Mouse (Mus musculus) embryo, embryonic 9.5 days (tissue): ENCODE results near the gene Pls1.

Experiments
- DNase-seq: peaks from one replicate; pipeline ENCODE4 v3.0.0-alpha.2; 2017; ENCODE audit errors: extremely low spot score

Pls1 gene

GRCm38 (mm10) chr9:95803783-95804182 lies 41.3 kb downstream of the Pls1 start:
- no peak for DNase-seq

GRCm38 (mm10) chr9:95801610-95802451 lies 43.3 kb downstream of the Pls1 start:
- no peak for DNase-seq

GRCm38 (mm10) chr9:95796323-95796722 lies 48.8 kb downstream of the Pls1 start:
- no peak for DNase-seq

- no peak for DNase-seq
These were observed 49.3 kb downstream of the Pls1 start for GRCm38 (mm10) chr9:95795844-95796243.

- DNase-seq: no peak
These were observed 49.9 kb downstream of the Pls1 start for GRCm38 (mm10) chr9:95795077-95795784.

- no peak for DNase-seq
These were observed 50.9 kb downstream of the Pls1 start for GRCm38 (mm10) chr9:95793986-95794744.

- DNase-seq: no peak
These were observed 60.1 kb downstream of the Pls1 start for GRCm38 (mm10) chr9:95784888-95785511.

GRCm38 (mm10) chr9:95783646-95784293 lies 61.3 kb downstream of the Pls1 start:
- DNase-seq: no peak

- DNase-seq: no peak
These were observed 73.4 kb downstream of the Pls1 start for GRCm38 (mm10) chr9:95771671-95772070.

GRCm38 (mm10) chr9:95763218-95763617 lies 81.9 kb downstream of the Pls1 start:
- no peak for DNase-seq

GRCm38 (mm10) chr9:95762228-95762627 lies 82.9 kb downstream of the Pls1 start:
- no peak for DNase-seq

- DNase-seq: no peak
These were observed 83.7 kb downstream of the Pls1 start for GRCm38 (mm10) chr9:95761381-95761780.

- no peak for DNase-seq
These were observed 94.4 kb downstream of the Pls1 start for GRCm38 (mm10) chr9:95750746-95751145.

- DNase-seq: peak; percentile 91
These were observed 95.0 kb downstream of the Pls1 start, which contains the start of gene Trpc1 for GRCm38 (mm10) chr9:95750037-95750511. TSS of gene Trpc1 (minus strand) at chr9:95750375.

GRCm38 (mm10) chr9:95749461-95749928 lies 95.6 kb downstream of the Pls1 start:
- DNase-seq: no peak

GRCm38 (mm10) chr9:95747298-95747697 lies 97.8 kb downstream of the Pls1 start:
- no peak for DNase-seq

- no peak for DNase-seq
These were observed 100.1 kb downstream of the Pls1 start for GRCm38 (mm10) chr9:95744845-95745613.

GRCm38 (mm10) chr9:95736238-95736637 lies 108.9 kb downstream of the Pls1 start:
- DNase-seq: no peak

GRCm38 (mm10) chr9:95712574-95712973 lies 132.5 kb downstream of the Pls1 start:
- DNase-seq: peak; percentile 5

- no peak for DNase-seq
These were observed 136.2 kb downstream of the Pls1 start for GRCm38 (mm10) chr9:95708943-95709342.
